Mouse (Mus musculus) layer of hippocampus, adult 18-20 months (tissue): ENCODE results near the gene Stk32c. TPM values are rescaled to one million over a fixed set of nuclear protein-coding genes. Genes with fewer than 3 reads are reported as not detected.

ENCODE experiments used
- DNase-seq, 2 experiments: peaks; one replicate each; pipeline ENCODE4 v3.0.0; 2022; ENCODE audit warnings: low spot score in 2 of 2
- long read RNA-seq: library from polyadenylated mRNA; stranded (forward); transcript quantifications from one replicate; pipeline ENCODE4 v2.0.0, GENCODE M21; 2021
- total RNA-seq, 2 experiments: library from RNA; stranded (reverse); gene quantifications; 2 replicates each; pipeline ENCODE4 v1.2.3; 2021

Stk32c gene
- total RNA-seq: 100 to 1,000 TPM; 103 to 116 TPM
- long read RNA-seq, partial matches to known transcripts: 0 of 7 reads
- long read RNA-seq, other reads (novel, unspliced or antisense): 5 of 7 reads

- DNase-seq: peak; percentile 99
Measured at GRCm38 (mm10) chr7:139212754-139213745, at the start of gene Stk32c, which contains the start of gene Lrrc27. TSS of gene Stk32c (minus strand) at chr7:139213307. TSS of gene Lrrc27 (plus strand) at chr7:139212988.

- no peak for DNase-seq
Measured at GRCm38 (mm10) chr7:139257752-139258542, 44.8 kb upstream of the Stk32c start.

DNA sequence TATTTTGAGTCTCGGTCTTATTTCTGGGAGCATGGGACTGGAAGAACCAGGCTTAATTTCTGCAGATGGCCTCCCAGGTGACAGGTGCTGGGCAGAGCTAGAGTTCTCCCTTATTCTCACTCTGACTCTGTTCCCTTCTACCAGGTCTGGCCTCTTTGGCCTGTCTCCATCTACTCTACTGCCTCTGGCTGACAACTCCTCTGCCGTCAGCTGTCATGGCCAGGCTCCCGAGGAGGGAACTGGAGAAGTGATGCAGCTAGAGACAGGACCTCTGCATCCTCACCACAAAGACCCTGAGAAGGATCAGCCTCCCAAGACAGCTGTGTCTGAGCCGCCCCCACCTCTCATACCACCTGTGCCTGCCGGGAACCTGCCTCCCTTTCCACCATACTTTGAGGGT lies 41.5 kb upstream of the Stk32c start:
- no peak for DNase-seq

DNA sequence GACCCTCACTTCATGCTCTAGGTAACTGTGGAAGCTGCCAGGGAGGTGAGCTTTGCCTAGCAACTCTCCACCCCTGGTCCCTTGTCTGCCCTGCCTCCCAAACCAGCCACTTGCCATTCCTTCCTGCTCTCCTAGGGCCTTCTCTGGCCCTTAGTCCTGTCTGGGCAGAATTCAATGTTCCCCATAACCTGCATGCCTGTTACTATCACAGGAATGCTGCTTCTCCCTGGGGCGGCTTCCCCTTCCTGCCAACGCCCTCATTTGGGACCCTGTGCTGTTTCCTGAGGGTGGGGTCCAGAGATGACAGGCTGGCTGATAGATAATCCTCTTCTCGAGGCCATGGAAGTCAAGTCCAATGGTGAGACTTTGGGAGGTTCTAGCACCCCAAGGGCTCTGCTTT lies 40.4 kb upstream of the Stk32c start:
- no peak for DNase-seq

GRCm38 (mm10) chr7:139252986-139253385 lies 39.9 kb upstream of the Stk32c start:
- DNase-seq: no peak

DNA sequence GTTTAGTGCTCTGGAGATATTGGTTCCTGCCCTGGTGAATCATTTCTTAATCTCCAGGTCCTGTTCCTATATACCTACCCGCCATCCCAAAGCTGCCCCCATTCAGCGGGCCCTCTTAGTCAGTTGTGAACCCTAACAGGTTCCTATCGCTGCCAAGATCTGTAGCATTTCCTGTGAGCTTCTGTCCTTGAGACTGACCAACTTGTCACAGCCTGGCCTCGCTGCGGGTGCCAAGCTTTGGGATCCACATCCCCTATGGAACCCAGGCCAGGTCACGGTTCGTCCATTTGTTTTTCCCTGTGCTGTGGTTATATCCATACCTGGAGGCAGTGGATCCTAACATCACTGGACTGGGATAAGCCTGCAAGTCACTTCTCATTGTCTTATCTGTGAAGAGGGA lies 39.5 kb upstream of the Stk32c start:
- DNase-seq: no peak

DNA sequence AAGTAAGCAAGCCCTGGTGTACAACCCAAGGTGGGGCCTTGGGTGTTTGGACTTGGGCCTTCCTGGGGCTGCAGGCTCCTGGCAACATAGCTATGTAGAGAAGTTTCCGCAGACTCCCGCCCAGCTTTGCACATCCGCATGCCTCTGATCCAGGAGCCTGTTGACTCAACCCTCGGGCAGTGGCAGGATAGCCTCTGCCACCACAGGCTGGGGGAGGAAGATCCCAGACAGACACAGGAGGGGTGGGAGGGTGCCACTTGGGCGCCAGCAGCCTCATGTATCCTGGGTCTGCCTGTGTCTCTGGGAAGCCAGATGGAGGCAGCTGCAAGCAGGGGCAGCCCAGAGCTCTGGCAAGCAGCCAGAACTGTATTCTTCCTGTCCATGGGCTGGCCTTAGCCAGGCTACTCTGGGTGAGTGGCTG lies 38.8 kb upstream of the Stk32c start:
- DNase-seq: no peak

DNA sequence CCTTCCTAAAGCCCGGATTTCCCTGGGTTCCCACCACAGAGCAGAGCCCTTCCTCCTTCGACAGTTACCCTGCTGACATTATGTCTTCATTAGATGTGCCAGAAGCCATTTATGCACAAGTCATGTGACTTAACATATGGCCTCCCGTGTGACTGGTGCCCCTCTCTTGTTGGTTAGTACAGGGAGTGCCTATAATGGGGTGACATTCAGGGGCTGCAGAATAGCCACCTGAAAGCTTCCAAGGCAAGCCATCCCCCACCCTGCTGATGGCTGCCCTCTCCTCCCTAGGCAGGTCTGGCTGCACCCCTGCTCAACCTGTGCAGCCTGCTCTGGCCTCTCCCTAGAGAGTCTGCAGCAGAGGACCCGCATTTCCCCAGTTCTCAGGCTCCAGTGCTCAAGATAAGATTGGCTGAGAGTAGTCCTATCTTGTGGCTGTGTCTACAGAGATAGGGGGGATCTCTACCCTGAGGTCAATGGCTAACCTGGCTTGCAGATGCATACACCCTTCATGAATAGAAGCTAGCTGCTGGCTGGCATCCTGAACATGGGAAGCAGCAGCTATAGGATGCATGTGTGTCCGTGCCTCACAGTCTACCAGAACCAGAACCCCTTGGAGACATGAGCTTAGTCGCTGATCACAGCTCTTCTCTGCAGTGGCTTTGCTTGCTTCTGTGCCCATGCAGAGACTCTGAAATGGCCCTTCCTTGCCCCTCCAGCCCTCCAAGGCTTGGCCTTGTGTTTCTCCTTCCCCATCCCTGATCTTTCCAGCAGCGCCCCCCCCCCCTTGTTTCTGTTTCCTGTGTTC lies 36.5 kb upstream of the Stk32c start:
- peak in 1 of 2 experiments; percentile 54 for DNase-seq

GRCm38 (mm10) chr7:139248615-139249405 lies 35.7 kb upstream of the Stk32c start:
- DNase-seq: no peak

- DNase-seq: peak; percentile 49 to 74
Measured at GRCm38 (mm10) chr7:139247881-139248614, 34.9 kb upstream of the Stk32c start, which contains the start of gene Pwwp2b. TSS of gene Pwwp2b (plus strand) at chr7:139248482.

GRCm38 (mm10) chr7:139246931-139247880 lies 34.1 kb upstream of the Stk32c start:
- peak; percentile 66 to 79 for DNase-seq

GRCm38 (mm10) chr7:139246086-139246485 lies 33.0 kb upstream of the Stk32c start:
- peak in 1 of 2 experiments; percentile 21 for DNase-seq

- no peak for DNase-seq
Measured at GRCm38 (mm10) chr7:139239432-139239831, 26.3 kb upstream of the Stk32c start.

DNA sequence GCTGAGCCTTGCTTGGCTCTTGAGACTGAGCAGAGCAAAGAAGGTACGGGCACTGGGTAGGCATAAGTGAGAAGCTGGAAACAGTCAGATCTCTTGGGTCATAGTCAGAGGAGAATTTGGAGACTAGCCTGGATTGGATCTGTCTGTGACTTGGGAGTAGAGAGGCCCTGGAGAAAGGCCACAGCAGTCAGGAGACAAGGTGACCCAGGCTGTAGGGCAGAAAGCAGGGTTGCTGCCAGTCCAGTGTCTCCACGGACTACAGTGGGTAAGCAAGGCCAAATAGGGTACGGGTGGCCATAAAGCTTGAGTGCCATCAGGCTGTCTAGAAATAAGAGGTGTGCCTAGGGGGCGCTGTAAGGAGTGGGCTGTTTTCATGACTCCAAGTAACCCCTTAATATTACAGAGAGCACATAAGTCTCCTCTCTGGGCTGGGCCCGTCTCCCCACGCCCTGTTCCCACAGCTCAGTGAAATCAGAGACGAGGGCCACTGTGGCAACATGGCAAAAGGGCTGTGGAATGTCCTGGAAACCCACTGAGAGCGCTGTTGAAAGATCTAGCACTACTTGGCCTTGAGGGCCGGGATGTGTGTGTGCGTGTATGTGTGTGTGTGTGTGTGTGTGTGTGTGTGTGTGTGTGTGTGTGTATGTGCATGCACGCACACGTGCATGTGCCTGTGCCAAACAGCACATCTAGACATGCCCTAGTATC lies 22.7 kb upstream of the Stk32c start:
- no peak for DNase-seq

- no peak for DNase-seq
Measured at GRCm38 (mm10) chr7:139234426-139235188, 21.5 kb upstream of the Stk32c start.

DNA sequence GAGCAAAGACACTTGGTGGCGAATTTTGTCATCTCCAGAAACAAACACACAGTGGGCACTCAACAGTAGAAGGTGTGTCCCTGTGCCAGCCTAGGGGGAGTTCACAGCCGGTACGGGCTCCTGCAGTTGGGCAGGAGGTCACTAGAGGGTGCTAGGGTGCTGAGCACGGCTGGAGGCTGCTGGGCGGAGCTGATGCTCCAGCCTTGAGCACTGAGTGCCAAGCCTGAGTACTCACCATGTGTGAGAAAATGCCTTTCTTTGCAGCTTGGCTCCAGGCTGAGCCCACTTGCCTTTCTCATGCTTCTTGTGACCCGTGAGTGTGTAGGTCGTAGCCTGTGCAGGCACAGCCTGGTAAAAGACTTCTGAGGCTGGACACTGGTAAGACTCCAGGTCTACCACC lies 20.6 kb upstream of the Stk32c start:
- DNase-seq: peak; percentile 82 to 91

DNA sequence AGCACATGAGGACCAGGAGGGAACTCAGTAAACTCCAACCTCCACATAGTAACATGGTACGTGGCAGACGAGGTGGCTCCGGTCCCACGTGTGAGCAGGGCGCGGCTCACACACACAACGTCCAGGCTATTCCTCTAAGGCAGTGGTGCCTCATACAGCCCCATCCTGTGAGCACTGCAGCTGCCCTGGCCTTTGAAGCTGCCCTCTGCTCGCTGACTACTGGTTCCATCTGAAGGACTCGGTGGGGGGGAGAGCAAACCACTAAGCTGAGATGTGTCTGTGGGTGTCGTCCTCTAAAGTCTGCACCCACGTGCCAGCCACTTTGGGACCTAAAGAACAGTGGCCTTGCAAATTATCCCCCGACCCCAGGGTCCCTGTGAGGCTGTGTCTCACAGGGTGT lies 17.1 kb upstream of the Stk32c start:
- DNase-seq: no peak
